Mouse (Mus musculus) intestine, postnatal 0 days (tissue): ENCODE measurements around the gene Olfr967. TPM values are rescaled to one million over a fixed set of nuclear protein-coding genes. Genes with fewer than 3 reads are reported as not detected.
"Not testable (repeated sequence)": the region's sequence is repeated elsewhere in the genome, so short reads cannot be mapped to it uniquely, and the experiment has no call there.

Experiments
- ATAC-seq: fragments of 200-750 bp; cut with Nextera tagmentation; 2 replicates; pipeline ENCODE4 v1.8.0; 2017; ENCODE audit warnings: mild to moderate bottlenecking, moderate TSS enrichment, moderate library complexity
- H3K27ac ChIP-seq: fragments of 300-500 bp; sonication (generic); 2 replicates; pipeline ENCODE4 v1.5.1; 2014; ENCODE audit warnings: mild to moderate bottlenecking, low read depth, low read length, moderate library complexity
- H3K27me3 ChIP-seq: fragments of 300-500 bp; sonication (generic); replicated peaks from 2 replicates; pipeline ENCODE4 v1.6.1; 2014; ENCODE audit warnings: low read length, mixed read lengths; ENCODE audit not compliant: control insufficient read depth, insufficient read depth
- H3K36me3 ChIP-seq: fragments of 300-500 bp; sonication (generic); 2 replicates; pipeline ENCODE4 v1.6.1; 2014; ENCODE audit warnings: mild to moderate bottlenecking, moderate library complexity; ENCODE audit not compliant: control insufficient read depth, insufficient read depth
- H3K4me1 ChIP-seq: fragments of 300-500 bp; sonication (generic); replicated peaks from 2 replicates; pipeline ENCODE4 v1.6.1; 2014; ENCODE audit warnings: antibody characterized with exemption, low read length, mixed read lengths; ENCODE audit not compliant: control insufficient read depth, insufficient read depth
- H3K4me2 ChIP-seq: fragments of 300-500 bp; sonication (generic); replicated peaks from 2 replicates; pipeline ENCODE4 v1.6.1; 2014; ENCODE audit warnings: low read depth, mild to moderate bottlenecking, moderate library complexity
- H3K4me3 ChIP-seq: fragments of 300-500 bp; sonication (generic); 2 replicates; pipeline ENCODE4 v1.5.1; 2014; ENCODE audit warnings: low read depth, low read length
- H3K9ac ChIP-seq: fragments of 300-500 bp; sonication (generic); 2 replicates; pipeline ENCODE4 v1.6.1; 2014; ENCODE audit warnings: mild to moderate bottlenecking, low read depth, low read length
- H3K9me3 ChIP-seq: fragments of 300-500 bp; sonication (generic); 2 replicates; pipeline ENCODE4 v1.6.1; 2016; ENCODE audit warnings: mixed run types; ENCODE audit not compliant: control insufficient read depth
- CTCF ChIP-seq: sonication (generic); IDR thresholded peaks from 2 replicates; pipeline ENCODE4 v1.5.1; 2016; ENCODE audit warnings: low read depth, mild to moderate bottlenecking, control low read depth, antibody characterized with exemption, moderate library complexity
- WGBS: fragments of 180-500 bp; shearing (Covaris S2); extraction: QIAGEN DNeasy Blood & Tissue Kit; methylation state at CpG from one replicate; pipeline ENCODE4 v1.1.7; 2014; 5-methylcytosine and 5-hydroxymethylcytosine counted together
- polyA plus RNA-seq: library from polyadenylated mRNA; unstranded; fragments of >200 nt; fragmentation: Nextera tagmentation; extraction: Ambion mirVana; gene quantifications from 2 replicates; pipeline ENCODE4 v1.2.1, GENCODE M21; 2015

Olfr967 gene
- not detected in 2 replicates for polyA plus RNA-seq

DNA sequence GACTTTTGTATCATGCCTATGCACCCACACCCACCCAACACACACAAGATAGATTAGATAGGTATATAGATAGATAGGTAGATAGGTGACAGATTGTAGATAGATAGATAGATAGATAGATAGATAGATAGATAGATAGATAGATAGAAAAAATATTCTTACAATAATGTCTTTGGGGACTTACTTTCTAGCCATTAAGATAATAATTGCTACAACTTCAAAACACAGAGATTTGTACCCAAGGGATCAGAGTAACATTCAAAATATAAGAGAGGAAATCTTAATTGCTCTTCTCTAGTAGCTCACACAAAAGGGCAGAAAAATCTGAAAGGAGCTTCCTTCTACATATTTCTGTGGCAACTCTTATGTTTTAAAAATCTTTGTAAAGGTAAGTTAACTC lies at the start of gene Olfr967:
Gene Olfr967, plus strand, starts transcription at position 301 of the 400 bp plus-strand sequence.
- Histone ChIP-seq H3K27ac (no peak within 1 kb of the TSS), H3K4me1 (no peaks in the 10 kb centered on the region), H3K9me3 (no peaks in the 10 kb centered on the region), H3K4me3 (no peak within 1 kb of the TSS), H3K36me3 (no peaks in the 10 kb centered on the region), H3K9ac (no peak within 1 kb of the TSS), H3K27me3 (no peaks in the 10 kb centered on the region), H3K4me2 (no peak within 1 kb of the TSS)
- ATAC-seq, result no peak
- TF ChIP-seq CTCF, result no peak

DNA sequence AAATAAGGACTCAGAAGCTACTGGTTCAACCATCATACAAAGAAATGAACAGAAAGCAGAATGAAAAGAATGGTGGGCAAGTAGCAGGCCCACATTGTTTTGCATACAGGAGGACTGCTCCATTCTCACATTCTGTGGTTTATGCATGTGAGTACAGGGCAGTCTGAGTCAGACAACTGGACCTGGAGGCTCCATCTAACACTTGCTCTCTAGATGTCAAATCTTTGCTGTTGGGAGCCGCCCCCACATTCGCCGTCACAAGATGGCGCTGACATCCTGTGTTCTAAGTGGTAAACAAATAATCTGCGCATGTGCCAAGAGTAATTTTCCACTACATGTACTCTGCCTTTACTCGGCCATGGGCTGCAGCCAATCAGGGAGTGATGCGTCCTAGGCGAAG lies 44.9 kb upstream of the Olfr967 start:
- not testable (repeated sequence) for ATAC-seq, H3K27ac ChIP-seq, H3K9ac ChIP-seq, H3K4me3 ChIP-seq, H3K9me3 ChIP-seq, H3K36me3 ChIP-seq, H3K4me1 ChIP-seq, H3K4me2 ChIP-seq, H3K27me3 ChIP-seq
- 86% methylated on average over 6 of the region's 8 CpGs for WGBS

DNA sequence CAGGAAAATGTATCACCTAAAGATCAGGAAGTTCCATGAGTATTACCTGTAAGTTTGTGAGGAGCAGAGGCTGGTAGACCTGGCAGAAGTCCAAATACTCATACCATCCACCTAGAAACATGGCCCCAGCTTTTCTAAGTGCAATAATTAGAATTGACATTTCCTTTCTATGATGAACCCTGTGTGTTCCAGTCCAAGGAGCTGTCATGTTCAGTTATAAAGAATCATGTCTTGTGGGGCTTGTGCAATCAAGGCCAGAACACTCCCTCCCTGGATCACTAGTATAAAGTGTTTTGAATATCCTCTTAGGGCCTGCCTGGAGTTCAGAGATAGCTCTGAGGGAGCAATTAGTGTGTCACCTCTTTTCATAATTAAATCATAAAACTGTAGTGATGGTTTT lies 39.0 kb upstream of the Olfr967 start, which contains the start of gene Olfr149:
Gene Olfr149, minus strand, starts transcription at position 101 of the 400 bp plus-strand sequence.
- no peaks in the 10 kb centered on the region for H3K9me3 ChIP-seq
- no peaks in the 10 kb centered on the region for H3K36me3 ChIP-seq
- H3K27me3 ChIP-seq, result no peaks in the 10 kb centered on the region
- no peak within 1 kb of the TSS for H3K27ac ChIP-seq
- no peak for TF ChIP-seq CTCF
- no peak for ATAC-seq
- H3K4me2 ChIP-seq, result no peak within 1 kb of the TSS
- no peak within 1 kb of the TSS for H3K9ac ChIP-seq
- no peak within 1 kb of the TSS for H3K4me3 ChIP-seq
- no peaks in the 10 kb centered on the region for H3K4me1 ChIP-seq

DNA sequence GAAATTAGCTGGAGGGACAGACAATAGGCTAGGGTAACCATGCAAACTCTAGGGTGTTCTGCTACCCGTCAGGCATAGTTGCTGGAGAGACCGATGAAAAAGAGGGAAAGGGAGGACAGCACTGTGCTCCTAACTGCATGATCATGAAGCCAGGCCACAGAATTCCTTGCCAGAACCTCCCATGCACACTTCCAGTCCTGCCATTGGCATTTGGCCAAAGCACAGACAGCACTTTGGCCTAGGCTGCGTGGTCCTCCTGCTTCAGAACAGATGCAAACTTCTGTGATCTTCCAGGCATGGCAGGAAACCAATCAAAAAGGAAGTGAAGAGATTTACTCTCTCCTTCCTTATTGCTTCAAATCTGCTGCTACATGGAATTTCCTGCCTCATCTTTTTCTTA lies 37.1 kb upstream of the Olfr967 start:
- Histone ChIP-seq H3K4me1 (no peaks in the 10 kb centered on the region), H3K4me3 (no peak overlapping the region), H3K9me3 (no peaks in the 10 kb centered on the region), H3K27me3 (no peaks in the 10 kb centered on the region), H3K36me3 (no peaks in the 10 kb centered on the region), H3K9ac (no peak overlapping the region), H3K4me2 (no peak overlapping the region), H3K27ac (no peak overlapping the region)
- no peak for TF ChIP-seq CTCF
- ATAC-seq, result no peak
- 61% methylated on average over 3 of the region's 3 CpGs for WGBS

DNA sequence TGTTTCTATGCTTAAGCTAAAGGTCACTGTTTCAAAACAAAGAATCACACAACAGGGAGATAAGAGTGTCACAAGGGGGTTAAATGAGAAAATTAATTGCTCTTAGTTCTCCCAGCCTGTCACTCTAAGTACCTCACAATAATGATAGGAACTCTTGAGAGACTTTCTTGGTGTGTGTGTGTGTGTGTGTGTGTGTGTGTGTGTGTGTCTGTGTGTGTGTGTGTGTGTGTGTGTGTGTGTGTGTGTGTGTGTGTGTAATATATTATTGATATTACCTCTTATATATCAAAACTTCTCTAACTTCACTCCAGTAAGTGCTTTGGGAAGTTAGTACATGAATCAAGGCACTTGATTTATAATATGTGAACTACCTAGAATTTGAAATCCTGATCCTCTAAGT lies 35.0 kb upstream of the Olfr967 start, which contains the start of gene Olfr965:
Gene Olfr965, plus strand, starts transcription at position 301 of the 400 bp plus-strand sequence.
- H3K4me1 ChIP-seq, result no peaks in the 10 kb centered on the region
- no peak within 1 kb of the TSS for H3K27ac ChIP-seq
- H3K4me3 ChIP-seq, result no peak within 1 kb of the TSS
- no peak within 1 kb of the TSS for H3K9ac ChIP-seq
- H3K4me2 ChIP-seq, result no peak within 1 kb of the TSS
- ATAC-seq, result no peak
- no peaks in the 10 kb centered on the region for H3K36me3 ChIP-seq
- no peak for TF ChIP-seq CTCF
- no peaks in the 10 kb centered on the region for H3K9me3 ChIP-seq
- no peaks in the 10 kb centered on the region for H3K27me3 ChIP-seq

DNA sequence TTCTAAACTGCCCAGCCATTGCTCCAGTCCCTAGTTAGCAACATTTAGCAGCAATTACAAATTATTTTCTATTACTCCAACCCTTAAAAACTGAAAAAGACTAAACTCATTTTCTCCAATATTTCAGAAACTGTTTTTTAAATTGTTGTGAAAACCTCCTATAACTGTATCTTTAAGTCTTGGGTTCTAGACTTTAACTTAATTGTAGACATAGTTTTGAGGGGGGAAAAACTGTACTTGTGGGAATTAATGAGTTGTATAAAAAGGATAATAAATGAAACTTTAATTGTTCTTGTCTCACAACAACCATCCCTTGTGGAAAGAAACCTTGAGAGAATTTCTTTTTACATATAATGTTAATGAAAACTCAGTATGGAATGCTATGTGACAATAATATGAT lies 15.4 kb upstream of the Olfr967 start, which contains the start of gene Olfr150:
Gene Olfr150, plus strand, starts transcription at position 301 of the 400 bp plus-strand sequence.
- Histone ChIP-seq H3K36me3 (no peaks in the 10 kb centered on the region), H3K27me3 (no peaks in the 10 kb centered on the region), H3K9me3 (no peaks in the 10 kb centered on the region), H3K4me3 (no peak within 1 kb of the TSS), H3K4me2 (no peak within 1 kb of the TSS), H3K9ac (no peak within 1 kb of the TSS), H3K27ac (no peak within 1 kb of the TSS), H3K4me1 (no peaks in the 10 kb centered on the region)
- no peak for TF ChIP-seq CTCF
- ATAC-seq, result no peak

- no peak for ATAC-seq
- WGBS, result 82% methylated on average over 1 of the region's 1 CpGs
- no peaks in the 10 kb centered on the region for H3K27me3 ChIP-seq
- H3K27ac ChIP-seq, result no peak overlapping the region
- H3K9ac ChIP-seq, result no peak overlapping the region
- H3K4me1 ChIP-seq, result no peaks in the 10 kb centered on the region
- H3K4me2 ChIP-seq, result no peak overlapping the region
- TF ChIP-seq CTCF, result no peak
- no peaks in the 10 kb centered on the region for H3K36me3 ChIP-seq
- H3K4me3 ChIP-seq, result no peak overlapping the region
- no peaks in the 10 kb centered on the region for H3K9me3 ChIP-seq
Measured at GRCm38 (mm10) chr9:39740741-39741140, 5.3 kb upstream of the Olfr967 start.
